Mouse (Mus musculus) heart, embryonic 14.5 days (tissue): Measurements from ENCODE around the gene Zfand3. TPM values are rescaled to one million over a fixed set of nuclear protein-coding genes. Genes with fewer than 3 reads are reported as not detected.

Experiments used
- ATAC-seq: fragments of 200-750 bp; cut with Nextera tagmentation; 2 replicates; pipeline ENCODE4 v1.8.0; 2017; ENCODE audit warnings: low read depth, moderate TSS enrichment; ENCODE audit not compliant: insufficient number of reproducible peaks, insufficient read depth, low FRiP score
- H3K27ac ChIP-seq, 2 experiments: fragments of 200-500 bp in 1 of 2; fragments of 300-500 bp in 1 of 2; sonication (generic) in 1 of 2; replicated peaks in 1 of 2; 2 replicates each; pipeline ENCODE4 v1.5.1; 2012 to 2014; ENCODE audit warnings: low read depth in 2 of 2, low read length in 2 of 2, control low read depth in 1 of 2, mild to moderate bottlenecking in 1 of 2, mixed read lengths in 1 of 2; ENCODE audit not compliant: control insufficient read depth in 1 of 2, insufficient read depth in 1 of 2
- H3K27me3 ChIP-seq: fragments of 300-500 bp; sonication (generic); 2 replicates; pipeline ENCODE4 v1.6.1; 2014; ENCODE audit warnings: mild to moderate bottlenecking, low read length, control low read depth; ENCODE audit not compliant: control insufficient read depth, insufficient read depth
- H3K36me3 ChIP-seq: fragments of 300-500 bp; sonication (generic); 2 replicates; pipeline ENCODE4 v1.6.1; 2014; ENCODE audit warnings: mild to moderate bottlenecking, control low read depth, low read length, mixed read lengths; ENCODE audit not compliant: control insufficient read depth, insufficient read depth
- H3K4me1 ChIP-seq, 2 experiments: fragments of 200-500 bp in 1 of 2; fragments of 300-500 bp in 1 of 2; sonication (generic) in 1 of 2; 2 replicates each; pipeline ENCODE4 v1.6.1; 2012 to 2014; ENCODE audit warnings: low read length in 2 of 2, control low read depth in 1 of 2, mixed read lengths in 1 of 2; ENCODE audit not compliant: control insufficient read depth in 2 of 2, insufficient read depth in 2 of 2
- H3K4me2 ChIP-seq: fragments of 300-500 bp; sonication (generic); 2 replicates; pipeline ENCODE4 v1.6.1; 2014; ENCODE audit warnings: mild to moderate bottlenecking, low read length
- H3K4me3 ChIP-seq, 2 experiments: fragments of 200-500 bp in 1 of 2; fragments of 300-500 bp in 1 of 2; sonication (generic) in 1 of 2; 2 replicates each; pipeline ENCODE4 v1.5.1; 2012 to 2014; ENCODE audit warnings: low read length in 2 of 2, mild to moderate bottlenecking in 2 of 2, control low read depth in 1 of 2, low read depth in 1 of 2, moderate library complexity in 1 of 2; ENCODE audit not compliant: control insufficient read depth in 1 of 2, insufficient read depth in 1 of 2
- H3K9ac ChIP-seq: fragments of 300-500 bp; sonication (generic); 2 replicates; pipeline ENCODE4 v1.6.1; 2014; ENCODE audit warnings: mild to moderate bottlenecking, low read length
- H3K9me3 ChIP-seq: fragments of 300-500 bp; sonication (generic); 2 replicates; pipeline ENCODE4 v1.6.1; 2016; ENCODE audit warnings: low read length, control low read depth; ENCODE audit not compliant: control insufficient read depth
- WGBS: fragments of 180-500 bp; shearing (Covaris S2); extraction: QIAGEN DNeasy Blood & Tissue Kit; methylation state at CpG from one replicate; pipeline ENCODE4 v1.1.7; 2014; 5-methylcytosine and 5-hydroxymethylcytosine counted together
- polyA plus RNA-seq: library from polyadenylated mRNA; unstranded; fragments of >200 nt; fragmentation: Nextera tagmentation; extraction: Ambion mirVana; gene quantifications from 2 replicates; pipeline ENCODE4 v1.2.1, GENCODE M21; 2014

Zfand3 gene
- polyA plus RNA-seq, 1 experiment from 2014 or later: 48.1 TPM

GRCm38 (mm10) chr17:30053463-30053862 is 48.9 kb downstream of the Zfand3 start:
- Histone ChIP-seq H3K9ac (no peak overlapping the region), H3K4me2 (no peak overlapping the region), H3K9me3 (no peaks in the 10 kb centered on the region), H3K27ac (0 out of 4 replicates have a peak overlapping the region, but pooled peaks of 1 of the 2 experiments have one; percentile 7), H3K27me3 (no peaks in the 10 kb centered on the region), H3K4me1 (peaks cover 4 to 36% of the 10 kb centered on the region in 2 experiments), H3K36me3 (peaks cover 7% of the 10 kb centered on the region; the same call in 1 of the 2 replicates), H3K4me3 (no peak overlapping the region)
- 71% methylated on average over 9 of the region's 9 CpGs for WGBS
- no peak for ATAC-seq

- no peaks in the 10 kb centered on the region for H3K27me3 ChIP-seq
- no peaks in the 10 kb centered on the region for H3K9me3 ChIP-seq
- H3K36me3 ChIP-seq: peaks cover 7% of the 10 kb centered on the region; the same call in 1 of the 2 replicates
- H3K4me2 ChIP-seq: no peak overlapping the region
- 81% methylated on average over 2 of the region's 2 CpGs for WGBS
- ATAC-seq: no peak
- H3K4me3 ChIP-seq: no peak overlapping the region
- H3K9ac ChIP-seq: no peak overlapping the region
- H3K4me1 ChIP-seq: peaks cover 5 to 39% of the 10 kb centered on the region in 2 experiments
- H3K27ac ChIP-seq: 0 out of 4 replicates have a peak overlapping the region, but pooled peaks of 1 of the 2 experiments have one; percentile 7
Observed at GRCm38 (mm10) chr17:30053871-30054270, 49.3 kb downstream of the Zfand3 start.

- WGBS: 83% methylated on average over 5 of the region's 5 CpGs
- H3K4me3 ChIP-seq: no peak overlapping the region
- no peaks in the 10 kb centered on the region for H3K9me3 ChIP-seq
- H3K4me2 ChIP-seq: no peak overlapping the region
- ATAC-seq: no peak
- no peaks in the 10 kb centered on the region for H3K27me3 ChIP-seq
- no peak overlapping the region for H3K27ac ChIP-seq
- peaks cover 7% of the 10 kb centered on the region; the same call in 1 of the 2 replicates for H3K36me3 ChIP-seq
- H3K4me1 ChIP-seq: peaks cover 8 to 48% of the 10 kb centered on the region in 2 experiments
- H3K9ac ChIP-seq: no peak overlapping the region
Observed at GRCm38 (mm10) chr17:30056226-30056625, 51.7 kb downstream of the Zfand3 start.

- H3K27ac ChIP-seq: peak overlapping the region in 1 of 2 experiments; percentile 46; a peak in 2 of 4 replicates
- 58% methylated on average over 3 of the region's 3 CpGs for WGBS
- ATAC-seq: no peak
- peaks cover 6 to 36% of the 10 kb centered on the region in 2 experiments for H3K4me1 ChIP-seq
- no peak overlapping the region for H3K4me2 ChIP-seq
- H3K4me3 ChIP-seq: no peak overlapping the region
- peaks cover 7% of the 10 kb centered on the region; the same call in 1 of the 2 replicates for H3K36me3 ChIP-seq
- H3K9me3 ChIP-seq: no peaks in the 10 kb centered on the region
- no peaks in the 10 kb centered on the region for H3K27me3 ChIP-seq
- H3K9ac ChIP-seq: no peak overlapping the region
Observed at GRCm38 (mm10) chr17:30058594-30058993, 54.1 kb downstream of the Zfand3 start.

GRCm38 (mm10) chr17:30059066-30059465 is 54.5 kb downstream of the Zfand3 start:
- H3K27me3 ChIP-seq: no peaks in the 10 kb centered on the region
- H3K9me3 ChIP-seq: no peaks in the 10 kb centered on the region
- peak overlapping the region in 1 of 2 experiments; percentile 2; a peak in 1 of 4 replicates for H3K27ac ChIP-seq
- no peak for ATAC-seq
- no peak overlapping the region for H3K4me3 ChIP-seq
- peaks cover 6 to 37% of the 10 kb centered on the region in 2 experiments; a peak in 3 of 4 replicates for H3K4me1 ChIP-seq
- H3K36me3 ChIP-seq: peaks cover 7% of the 10 kb centered on the region; the same call in 1 of the 2 replicates
- no peak overlapping the region for H3K4me2 ChIP-seq
- no peak overlapping the region for H3K9ac ChIP-seq
- 40% methylated on average over 5 of the region's 5 CpGs for WGBS

GRCm38 (mm10) chr17:30061100-30061837 is 56.7 kb downstream of the Zfand3 start:
- Histone ChIP-seq H3K4me1 (peaks cover 6 to 39% of the 10 kb centered on the region in 2 experiments; a peak in 3 of 4 replicates), H3K9me3 (no peaks in the 10 kb centered on the region), H3K27me3 (no peaks in the 10 kb centered on the region), H3K27ac (no peak overlapping the region), H3K9ac (no peak overlapping the region), H3K4me2 (no peak overlapping the region), H3K36me3 (no peaks in the 10 kb centered on the region), H3K4me3 (no peak overlapping the region)
- WGBS: 84% methylated on average over 8 of the region's 8 CpGs
- ATAC-seq: no peak

GRCm38 (mm10) chr17:30063849-30064248 is 59.3 kb downstream of the Zfand3 start:
- H3K4me2 ChIP-seq: no peak overlapping the region
- ATAC-seq: no peak
- no peaks in the 10 kb centered on the region for H3K27me3 ChIP-seq
- 39% methylated on average over 3 of the region's 3 CpGs for WGBS
- no peaks in the 10 kb centered on the region for H3K9me3 ChIP-seq
- no peak overlapping the region for H3K27ac ChIP-seq
- no peak overlapping the region; the same call in 1 of the 2 replicates for H3K9ac ChIP-seq
- no peaks in the 10 kb centered on the region for H3K36me3 ChIP-seq
- H3K4me1 ChIP-seq: peaks cover 4 to 26% of the 10 kb centered on the region in 2 experiments; a peak in 3 of 4 replicates
- no peak overlapping the region for H3K4me3 ChIP-seq
